In the genomic region with DNA sequence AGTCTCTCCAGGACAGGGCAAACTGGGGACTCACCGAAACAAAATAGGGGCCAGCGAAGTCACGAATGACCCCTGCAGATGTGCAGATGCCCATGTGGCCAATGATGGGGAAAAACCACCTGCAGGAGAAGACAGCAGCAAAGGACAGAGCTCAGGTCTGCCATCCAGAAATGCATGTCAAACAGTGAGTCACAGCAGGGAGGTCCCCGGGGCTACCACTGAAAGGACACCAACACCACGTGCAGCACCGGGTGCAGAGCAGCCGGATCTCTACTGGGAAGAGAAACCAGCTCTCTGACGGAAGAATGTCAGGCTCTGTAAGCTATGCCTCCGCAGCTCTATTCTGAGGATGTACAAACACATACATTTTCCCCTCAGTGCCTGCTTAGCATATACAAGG, we compare ENCODE assay signal across 1 mouse cellular context.
TF ChIP-seq lines count a peak whose summit lies in the region.

No protein-coding gene starts in this region.

TF ChIP-seq in CH12.LX, 34 proteins besides CTCF, POLR2A, EP300 and RAD21:
- TF ChIP-seq USF2 (conservative IDR thresholded peaks at IDR 0.05; ENCODE audit: low read depth, low read length): peak; percentile 63
- no peak for TF ChIP-seq E2F4 (IDR thresholded peaks at IDR 0.05; ENCODE audit: insufficient replicate concordance, low read depth, low read length)
- no peak for TF ChIP-seq JUN (IDR thresholded peaks at IDR 0.05; ENCODE audit: insufficient read depth, low read depth, low read length)
- TF ChIP-seq POLR2AphosphoS2 (IDR thresholded peaks at IDR 0.05; ENCODE audit: low read depth, low read length): no peak; the same call in 1 of the 2 replicates
- TF ChIP-seq ZKSCAN1 (IDR thresholded peaks at IDR 0.05; ENCODE audit: borderline replicate concordance, low read depth, low read length): no peak
- TF ChIP-seq JUND (conservative IDR thresholded peaks at IDR 0.05; ENCODE audit: low read depth, low read length): no peak
- TF ChIP-seq TCF12 (IDR thresholded peaks at IDR 0.05; ENCODE audit: low read depth, low read length): peak; percentile 97
- TF ChIP-seq MAZ (IDR thresholded peaks at IDR 0.05; ENCODE audit: low read depth, low read length): no peak
- TF ChIP-seq MAX (IDR thresholded peaks at IDR 0.05; ENCODE audit: low read length): peak; percentile 98
- peak; percentile 41 for TF ChIP-seq HCFC1 (IDR thresholded peaks at IDR 0.05; ENCODE audit: low read depth, low read length)
- no peak for TF ChIP-seq PAX5 (IDR thresholded peaks at IDR 0.05; ENCODE audit: low read length)
- peak; percentile 99 for TF ChIP-seq BHLHE40 (IDR thresholded peaks at IDR 0.05; ENCODE audit: low read depth, low read length)
- TF ChIP-seq GABPA (IDR thresholded peaks at IDR 0.05; ENCODE audit: insufficient replicate concordance, low read depth, low read length): no peak
- peak; percentile 98 for TF ChIP-seq MXI1 (IDR thresholded peaks at IDR 0.05; ENCODE audit: low read depth, low read length)
- TF ChIP-seq RCOR1 (conservative IDR thresholded peaks at IDR 0.05; ENCODE audit: low read depth, low read length): no peak
- peak; percentile 81; the same call in 1 of the 2 replicates for TF ChIP-seq MEF2A (IDR thresholded peaks at IDR 0.05; ENCODE audit: borderline replicate concordance, low read depth, low read length)
- peak; percentile 90 for TF ChIP-seq SIN3A (IDR thresholded peaks at IDR 0.05; ENCODE audit: low read length)
- TF ChIP-seq NELFE (IDR thresholded peaks at IDR 0.05; ENCODE audit: low read depth, low read length): no peak
- TF ChIP-seq ZNF384 (IDR thresholded peaks at IDR 0.05; ENCODE audit: low read depth, low read length): no peak
- no peak for TF ChIP-seq KAT2A (IDR thresholded peaks at IDR 0.05; ENCODE audit: insufficient replicate concordance, low read length)
- no peak for TF ChIP-seq MAFK (IDR thresholded peaks at IDR 0.05; ENCODE audit: insufficient replicate concordance, low read length)
- TF ChIP-seq IRF4 (IDR thresholded peaks at IDR 0.05; ENCODE audit: low read depth, low read length): peak; percentile 84
- peak; percentile 48; the same call in 1 of the 2 replicates for TF ChIP-seq ELF1 (IDR thresholded peaks at IDR 0.05; ENCODE audit: low read depth, low read length)
- no peak for TF ChIP-seq NRF1 (IDR thresholded peaks at IDR 0.05; ENCODE audit: low read depth, low read length)
- no peak for TF ChIP-seq ZMIZ1 (IDR thresholded peaks at IDR 0.05; ENCODE audit: low read depth, low read length)
- TF ChIP-seq TBP (conservative IDR thresholded peaks at IDR 0.05; ENCODE audit: low read depth, low read length): no peak
- TF ChIP-seq UBTF (IDR thresholded peaks at IDR 0.05; ENCODE audit: low read depth, low read length): no peak
- TF ChIP-seq MYC (IDR thresholded peaks at IDR 0.05; ENCODE audit: low read depth, low read length): peak; percentile 98
- TF ChIP-seq USF1 (IDR thresholded peaks at IDR 0.05; ENCODE audit: low read depth, low read length): peak; percentile 76
- TF ChIP-seq ZC3H11A (IDR thresholded peaks at IDR 0.05; ENCODE audit: low read depth, low read length): no peak
- TF ChIP-seq CHD1 (IDR thresholded peaks at IDR 0.05; ENCODE audit: low read depth, low read length): no peak
- no peak; the same call in 1 of the 2 replicates for TF ChIP-seq CHD2 (IDR thresholded peaks at IDR 0.05; ENCODE audit: low read length)
- peak; percentile 97 for TF ChIP-seq ETS1 (conservative IDR thresholded peaks at IDR 0.05; ENCODE audit: low read depth, low read length)
- TF ChIP-seq SMC3 (IDR thresholded peaks at IDR 0.05; ENCODE audit: low read depth, low read length): no peak
